Mouse (Mus musculus): ENCODE measurements around the gene Aldoc.

Aldoc gene

DNA sequence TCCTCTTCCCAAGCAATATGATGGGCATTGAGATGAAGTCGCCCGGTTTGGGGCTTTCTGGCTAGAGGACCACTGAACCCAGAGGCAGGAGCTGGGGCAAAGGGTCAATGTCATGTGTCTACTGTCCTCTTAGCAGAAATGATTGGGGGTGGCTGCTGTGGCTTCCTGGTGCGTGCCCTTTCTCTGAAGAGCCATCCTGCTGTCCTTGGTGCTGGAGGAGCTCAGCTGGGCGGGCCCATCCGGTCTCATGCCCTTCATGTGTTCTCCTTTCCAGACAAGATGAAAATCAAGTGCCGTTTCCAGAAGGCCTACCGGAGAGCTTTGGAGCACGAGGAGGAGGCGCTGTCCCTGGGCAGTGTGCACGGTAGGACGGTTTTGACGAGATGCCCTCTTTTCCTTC, 9.9 kb downstream of the Aldoc start:
- no peak for DNase-seq (ENCODE audit: low spot score in 2 of 2)

DNA sequence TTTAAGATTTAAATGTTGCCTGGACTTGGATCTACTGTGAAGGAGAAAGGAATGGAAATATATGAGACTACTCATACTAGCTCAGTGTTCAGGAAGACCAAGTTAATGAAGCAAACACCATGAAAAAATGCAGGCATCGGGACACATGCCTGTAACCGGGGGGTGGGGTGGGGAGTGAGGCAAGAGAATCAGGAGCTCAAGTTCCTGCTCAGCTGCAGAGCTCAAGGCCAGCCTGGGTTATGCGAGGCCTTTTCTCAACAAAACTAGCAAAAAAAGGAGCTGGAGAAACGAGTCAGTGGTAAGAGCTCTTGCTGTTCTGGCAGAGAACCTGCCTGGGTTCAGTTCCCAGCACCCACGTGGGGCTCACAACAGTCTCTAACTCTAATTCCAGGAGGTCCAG, 11.2 kb downstream of the Aldoc start:
- no peak for DNase-seq (ENCODE audit: low spot score in 2 of 2)

DNA sequence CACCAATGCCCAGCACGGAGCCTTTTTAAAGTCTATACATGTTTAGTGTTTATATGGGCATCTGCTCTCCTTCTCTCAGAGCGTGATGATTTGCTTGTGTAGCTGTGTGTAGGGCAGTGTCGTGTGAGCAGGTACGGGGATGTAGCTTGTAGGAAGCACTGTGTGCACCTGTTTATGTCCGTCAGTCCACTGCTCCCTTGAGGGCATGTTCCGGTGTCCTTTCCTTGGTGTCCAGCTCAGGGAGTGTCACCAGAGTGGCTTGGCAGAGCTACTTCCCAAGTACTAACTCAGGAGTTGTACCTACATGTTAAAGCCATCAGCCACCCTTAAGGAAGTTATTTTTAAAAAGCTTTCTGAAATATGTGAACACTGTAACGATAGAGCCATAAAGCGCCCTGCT, 14.3 kb downstream of the Aldoc start:
- DNase-seq (ENCODE audit: low spot score in 2 of 2), result no peak

DNA sequence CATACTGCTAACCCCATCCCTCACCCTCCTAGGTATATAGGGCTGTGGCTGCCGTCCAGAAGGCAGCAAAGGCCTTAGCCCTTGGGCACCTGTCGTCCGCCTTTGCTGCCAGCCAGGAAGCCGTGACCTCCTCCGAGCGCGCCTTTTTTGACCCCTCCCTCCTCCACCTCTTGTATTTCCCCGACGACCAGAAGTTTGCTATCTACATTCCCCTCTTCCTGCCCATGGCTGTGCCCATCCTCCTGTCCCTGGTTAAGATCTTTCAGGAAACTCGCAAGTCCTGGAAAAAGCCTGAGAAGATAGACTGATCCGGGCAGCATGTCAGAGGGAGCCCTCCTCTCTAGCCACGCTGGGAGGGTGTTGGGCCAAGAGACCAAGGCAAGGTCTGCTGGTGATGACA, 18.9 kb downstream of the Aldoc start:
- DNase-seq (ENCODE audit: low spot score in 2 of 2), result no peak

DNA sequence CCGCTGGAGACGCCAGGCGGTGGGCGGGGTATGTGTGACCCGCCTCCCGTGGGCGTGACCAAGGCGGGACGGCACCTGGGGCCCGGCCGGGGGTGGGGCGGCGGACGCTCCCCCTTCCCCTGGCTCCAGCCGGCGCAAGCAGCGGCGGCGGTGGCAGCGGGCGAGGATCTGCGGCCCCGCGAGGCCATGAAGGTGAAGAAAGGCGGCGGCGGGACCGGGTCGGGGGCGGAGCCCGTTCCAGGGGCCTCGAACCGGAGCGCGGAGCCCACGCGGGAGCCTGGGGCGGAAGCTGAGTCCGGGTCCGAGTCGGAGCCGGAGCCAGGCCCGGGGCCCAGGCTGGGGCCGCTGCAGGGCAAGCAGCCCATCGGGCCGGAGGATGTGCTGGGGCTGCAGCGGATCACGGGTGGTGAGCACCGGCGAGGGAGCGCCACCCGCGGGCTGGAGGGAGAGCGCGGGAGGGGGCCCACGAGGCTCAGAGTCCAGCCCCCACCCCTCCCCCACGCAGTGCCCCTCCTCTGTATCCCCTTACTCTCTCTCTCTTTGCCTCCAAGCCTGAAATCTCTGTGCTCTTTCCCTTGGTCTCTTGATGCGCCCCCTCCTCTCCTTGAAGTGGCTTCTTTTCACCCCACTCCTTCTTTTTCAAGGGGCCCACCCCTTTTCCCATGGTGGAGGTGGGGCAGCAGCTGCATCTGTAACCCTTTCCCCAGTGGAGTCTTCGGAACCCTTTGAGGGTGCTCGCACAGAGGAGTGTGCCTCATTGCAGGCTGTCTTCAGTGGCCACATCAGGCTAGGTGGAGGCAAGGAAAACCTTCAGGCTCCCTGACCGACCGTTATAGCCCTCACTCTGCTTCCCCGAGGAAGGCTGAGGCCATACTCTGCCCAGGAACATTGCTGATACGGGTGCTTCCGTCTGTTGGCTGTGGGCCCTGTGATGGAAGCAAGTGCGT, 20.9 kb downstream of the Aldoc start, which contains the start of gene Unc119:
TSS of gene Unc119 (plus strand) at position 102 of the 947 bp plus-strand sequence.
- peak in 1 of 2 experiments; percentile 71 for DNase-seq (ENCODE audit: low spot score in 2 of 2)

DNA sequence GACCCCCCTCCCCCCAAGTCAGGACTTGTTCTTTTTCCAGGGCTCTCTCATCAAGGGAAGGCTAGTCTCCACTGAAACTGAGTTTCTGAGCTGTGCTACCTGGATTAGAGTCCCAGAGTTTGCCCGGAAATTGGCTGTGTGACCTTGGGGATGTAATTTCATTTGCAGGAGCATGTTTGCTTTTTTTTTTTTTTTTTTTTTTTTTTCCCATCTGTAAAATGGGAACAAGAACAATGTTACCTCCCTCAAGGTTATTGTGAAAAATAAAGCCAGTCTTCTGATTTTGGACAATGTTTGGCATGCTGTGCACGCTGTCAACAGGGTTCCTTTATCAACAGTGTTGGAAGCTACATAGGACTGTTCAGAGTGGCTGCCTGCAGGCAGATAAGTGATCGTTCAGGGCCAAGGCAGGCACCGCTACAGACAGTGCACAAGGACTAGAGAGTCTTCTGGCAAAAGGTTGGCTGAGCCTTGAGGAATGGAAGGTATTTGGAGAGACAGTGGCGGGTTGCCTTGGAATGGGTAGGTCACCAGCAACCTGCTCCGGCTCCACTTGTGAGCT, 21.6 kb downstream of the Aldoc start:
- DNase-seq (ENCODE audit: low spot score in 2 of 2), result no peak

DNA sequence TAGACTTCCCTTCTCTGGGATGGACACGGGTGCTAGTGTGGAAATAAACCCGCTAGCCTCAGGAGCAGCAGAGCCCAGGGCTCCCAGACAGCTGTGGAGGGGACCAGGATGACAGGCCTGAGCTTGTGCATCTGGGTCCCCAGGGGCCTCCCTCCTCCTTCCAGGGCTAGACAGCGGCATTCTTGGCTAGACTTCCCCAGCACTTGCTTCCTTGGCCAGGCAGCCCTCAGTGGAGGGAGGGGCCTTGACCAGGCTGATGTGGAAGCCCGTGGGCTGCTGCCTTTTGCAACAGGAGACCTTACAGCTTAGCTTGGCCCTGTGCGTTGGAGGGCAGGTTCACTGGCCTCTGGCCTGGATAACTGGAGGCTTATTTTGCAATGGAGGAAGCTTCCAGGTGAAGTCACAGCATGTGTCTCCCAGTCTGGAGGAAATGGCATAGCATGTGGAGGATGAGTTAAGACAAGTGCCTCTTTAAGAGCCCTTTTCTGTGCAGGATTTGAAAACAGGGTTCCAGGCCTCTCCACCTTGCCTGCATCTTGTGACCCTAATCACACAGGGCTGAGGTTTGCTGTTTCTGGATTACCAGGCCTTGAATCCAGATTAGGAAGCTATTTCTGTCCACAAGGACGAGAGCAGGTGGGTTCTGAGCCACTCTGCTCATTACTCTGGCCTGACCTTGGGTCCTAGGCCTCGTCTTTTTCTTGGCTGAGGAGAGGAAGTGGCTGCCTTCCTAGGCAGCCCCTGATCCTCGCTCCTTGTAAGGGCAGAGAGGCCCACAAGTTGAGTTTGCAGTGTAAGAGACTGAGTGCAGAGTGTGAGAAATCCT, 22.3 kb downstream of the Aldoc start:
- no peak for DNase-seq (ENCODE audit: low spot score in 2 of 2)

DNA sequence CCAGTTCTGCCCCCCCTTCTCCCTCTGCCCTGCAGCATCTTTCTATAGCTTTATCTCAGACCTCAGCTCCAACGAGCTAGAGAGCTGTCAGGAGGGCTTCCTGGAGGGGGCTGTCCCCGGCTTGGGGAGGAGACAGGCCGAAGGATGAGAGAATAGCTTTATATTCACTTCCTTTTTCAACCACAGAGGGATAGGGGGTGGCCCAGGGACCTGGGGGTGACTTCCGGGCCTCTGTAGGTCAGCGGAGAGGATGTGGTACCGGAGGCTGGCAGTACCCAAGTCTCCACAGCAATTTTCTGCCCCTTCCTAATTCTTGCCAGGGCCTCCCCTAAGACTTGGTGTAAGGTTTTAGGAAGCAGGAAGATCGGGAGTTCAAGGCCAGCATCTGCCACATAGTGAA, 23.0 kb downstream of the Aldoc start:
- no peak for DNase-seq (ENCODE audit: low spot score in 2 of 2)

DNA sequence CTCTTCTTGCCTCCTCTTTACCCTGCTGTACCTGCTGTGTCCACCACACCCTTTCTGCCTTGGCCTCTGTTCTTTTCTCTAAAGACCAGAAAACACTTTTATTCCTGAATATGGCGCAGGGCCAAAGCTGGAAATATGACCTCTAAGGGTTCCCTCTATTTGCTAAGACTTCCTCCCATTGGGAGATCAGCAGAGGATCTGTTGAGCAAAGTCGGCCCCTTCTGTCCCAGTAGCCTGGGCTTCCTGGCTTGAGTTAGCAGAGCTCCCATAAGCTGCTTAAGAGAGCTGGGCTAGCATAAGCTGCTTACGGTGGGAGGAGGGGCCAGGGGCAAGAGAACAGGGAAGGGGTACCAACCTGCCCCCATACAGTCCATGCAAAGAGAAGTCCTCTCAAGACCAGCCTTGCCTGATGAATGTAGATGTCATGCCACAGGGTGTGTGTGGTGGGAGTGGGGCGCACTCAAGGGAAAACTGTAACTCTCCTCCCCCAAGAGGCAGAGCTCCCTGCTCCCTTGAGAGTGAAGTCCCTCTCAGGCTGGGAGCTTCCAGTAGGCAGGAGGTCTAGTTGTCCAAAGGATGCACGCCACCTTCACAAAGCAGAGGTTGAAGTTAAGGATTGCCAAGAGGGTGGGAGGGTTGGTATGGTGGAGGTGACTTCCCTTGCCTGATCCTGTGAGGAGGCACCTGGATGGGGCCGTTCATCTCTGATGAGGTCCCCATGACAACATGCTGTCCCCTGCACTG, 23.7 kb downstream of the Aldoc start:
- no peak for DNase-seq (ENCODE audit: low spot score in 2 of 2)

DNA sequence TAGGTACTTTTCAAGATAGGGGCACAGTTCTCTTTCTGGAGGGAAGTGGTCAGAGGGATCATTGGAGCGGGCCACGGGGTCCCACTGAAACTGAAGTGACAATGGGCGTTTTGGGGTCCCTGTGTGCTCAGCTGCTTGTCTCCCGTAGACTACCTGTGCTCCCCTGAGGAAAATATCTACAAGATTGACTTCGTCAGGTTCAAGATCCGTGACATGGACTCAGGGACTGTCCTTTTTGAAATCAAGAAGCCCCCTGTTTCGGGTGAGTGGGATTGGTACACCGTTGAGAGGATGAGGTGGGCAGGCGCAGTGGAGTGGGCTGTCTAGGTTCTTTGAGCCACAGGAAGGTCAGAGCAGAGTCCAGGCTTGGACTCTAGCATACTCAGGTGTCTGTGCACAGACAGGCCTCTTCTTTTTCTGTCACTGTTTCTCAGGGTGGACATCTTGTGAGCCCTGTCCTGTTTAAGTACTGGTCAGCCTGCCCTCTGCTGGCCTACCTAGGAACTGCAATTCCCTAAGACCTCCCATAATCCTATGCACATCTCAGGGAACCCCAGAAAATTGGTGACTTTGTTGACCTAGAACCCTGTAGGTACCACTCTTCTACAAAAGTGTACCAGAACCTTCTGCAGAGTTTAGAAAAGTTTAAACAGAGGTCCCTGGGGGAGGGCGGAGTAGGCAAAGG, 24.4 kb downstream of the Aldoc start:
- peak in 1 of 2 experiments; percentile 46 for DNase-seq (ENCODE audit: low spot score in 2 of 2)

DNA sequence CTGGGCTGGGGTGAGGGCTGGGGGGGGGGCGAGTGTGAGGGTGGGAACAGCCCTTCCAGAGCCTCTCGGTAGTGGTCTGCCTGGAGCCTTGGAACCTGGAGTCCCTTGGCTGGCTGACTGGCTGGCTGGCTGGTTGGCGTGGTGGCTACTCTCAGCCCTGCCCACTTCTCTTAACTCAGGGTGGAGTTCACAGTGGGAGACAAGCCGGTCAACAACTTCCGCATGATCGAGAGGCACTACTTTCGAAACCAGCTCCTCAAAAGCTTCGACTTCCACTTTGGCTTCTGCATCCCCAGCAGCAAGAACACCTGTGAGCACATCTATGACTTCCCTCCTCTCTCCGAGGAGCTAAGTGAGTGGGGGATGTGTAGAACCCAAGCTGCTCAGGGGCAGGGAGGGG, 25.1 kb downstream of the Aldoc start:
- DNase-seq (ENCODE audit: low spot score in 2 of 2), result no peak

DNA sequence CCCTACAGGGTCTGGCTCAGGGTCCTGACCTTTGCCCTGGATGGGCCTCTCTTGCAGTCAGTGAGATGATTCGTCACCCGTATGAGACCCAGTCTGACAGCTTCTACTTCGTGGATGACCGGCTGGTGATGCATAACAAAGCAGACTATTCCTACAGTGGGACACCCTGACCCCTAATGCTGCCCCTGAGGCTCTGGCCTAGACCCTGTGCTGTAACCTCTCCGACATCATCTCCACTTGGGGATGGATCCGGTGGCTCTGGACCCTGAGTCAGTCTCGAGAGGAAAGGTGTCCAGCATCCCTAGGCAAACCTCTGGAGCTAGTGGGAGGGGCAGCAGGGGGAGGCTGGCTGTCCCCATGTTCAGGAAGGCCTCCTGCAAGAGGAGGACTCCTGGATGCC, 25.7 kb downstream of the Aldoc start:
- DNase-seq (ENCODE audit: low spot score in 2 of 2), result no peak

DNA sequence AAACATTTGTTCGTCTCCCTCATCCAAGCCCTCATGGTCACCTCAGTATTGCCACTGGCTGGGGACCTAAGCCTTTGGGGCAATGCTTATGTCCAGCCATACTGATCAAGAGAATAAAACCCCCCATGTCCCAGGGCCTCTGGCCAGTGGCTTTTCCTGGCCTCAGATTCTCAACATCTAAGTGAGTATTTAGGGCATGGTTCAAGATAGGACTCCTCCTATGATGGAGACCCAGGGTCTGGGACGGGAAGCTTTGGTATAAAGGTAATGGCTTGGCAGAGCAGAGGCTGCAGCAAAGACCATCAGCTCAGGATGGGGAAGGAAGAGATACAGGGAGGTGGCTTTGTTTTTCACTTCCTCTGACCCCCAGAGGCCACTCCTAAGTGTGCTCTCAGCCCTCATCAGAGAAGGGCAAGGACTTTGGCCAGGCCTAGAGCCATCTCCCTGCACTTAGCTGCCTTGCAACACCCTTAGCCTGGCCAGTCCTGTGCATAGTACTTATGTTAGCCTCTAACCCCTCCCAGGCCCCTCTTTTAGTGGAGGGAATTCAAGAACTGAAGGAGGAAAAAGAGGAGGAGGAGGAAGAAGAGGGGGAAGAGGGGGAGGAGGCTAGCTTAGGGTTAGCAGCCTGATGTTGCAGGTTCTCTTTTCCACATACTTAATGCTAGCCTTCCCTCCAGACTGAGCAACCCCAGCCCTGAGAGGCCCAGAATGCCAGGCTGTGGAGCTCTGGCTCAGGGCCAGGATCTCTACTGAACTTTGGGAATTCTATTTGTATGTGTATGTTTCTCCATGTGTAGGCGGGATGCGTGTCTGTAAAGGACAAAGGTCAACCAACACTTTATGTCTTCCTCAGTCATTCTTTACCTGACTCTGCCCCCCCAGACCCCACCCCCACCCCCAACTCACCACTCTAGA, 26.9 kb downstream of the Aldoc start:
- no peak for DNase-seq (ENCODE audit: low spot score in 2 of 2)

DNA sequence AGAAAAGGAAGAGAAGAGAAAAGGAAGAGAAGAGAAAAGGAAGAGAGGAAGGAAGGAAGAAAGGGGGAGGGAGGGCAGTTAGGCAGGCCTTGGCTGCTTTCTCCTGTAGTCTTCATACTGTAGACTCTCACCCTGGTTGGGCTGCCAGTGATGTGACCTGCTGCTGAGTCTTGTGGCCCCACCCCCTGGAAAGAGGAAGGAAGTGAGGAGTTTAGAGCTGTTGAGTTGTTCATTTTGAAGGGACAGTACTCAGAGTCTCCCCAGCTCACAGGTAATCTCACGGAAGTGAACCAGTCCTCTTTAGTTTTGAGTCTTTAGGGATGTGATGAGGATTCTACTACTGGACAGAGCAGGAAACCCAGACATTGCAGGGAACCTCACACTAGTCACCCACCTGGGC, 30.3 kb downstream of the Aldoc start:
- no peak for DNase-seq (ENCODE audit: low spot score in 2 of 2)

DNA sequence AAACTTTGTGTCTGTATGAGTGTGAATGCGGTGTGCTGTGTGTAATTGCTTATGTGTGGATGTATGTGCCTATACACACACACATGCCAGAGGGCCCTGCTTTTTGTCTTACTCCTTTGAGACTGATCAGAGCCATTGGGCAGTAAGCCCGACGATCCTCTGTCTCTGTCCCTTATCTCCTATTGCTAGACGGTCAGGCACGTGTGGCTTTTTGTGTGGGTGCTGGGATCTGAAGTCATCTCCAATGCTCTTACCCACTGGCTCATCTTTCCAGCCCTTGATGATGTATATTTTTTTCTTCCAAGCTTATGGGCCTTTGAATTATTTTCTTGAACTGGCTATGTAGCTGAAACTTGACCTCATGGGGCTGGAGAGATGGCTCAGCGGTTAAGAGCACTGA, 32.1 kb downstream of the Aldoc start:
- no peak for DNase-seq (ENCODE audit: low spot score in 2 of 2)

DNA sequence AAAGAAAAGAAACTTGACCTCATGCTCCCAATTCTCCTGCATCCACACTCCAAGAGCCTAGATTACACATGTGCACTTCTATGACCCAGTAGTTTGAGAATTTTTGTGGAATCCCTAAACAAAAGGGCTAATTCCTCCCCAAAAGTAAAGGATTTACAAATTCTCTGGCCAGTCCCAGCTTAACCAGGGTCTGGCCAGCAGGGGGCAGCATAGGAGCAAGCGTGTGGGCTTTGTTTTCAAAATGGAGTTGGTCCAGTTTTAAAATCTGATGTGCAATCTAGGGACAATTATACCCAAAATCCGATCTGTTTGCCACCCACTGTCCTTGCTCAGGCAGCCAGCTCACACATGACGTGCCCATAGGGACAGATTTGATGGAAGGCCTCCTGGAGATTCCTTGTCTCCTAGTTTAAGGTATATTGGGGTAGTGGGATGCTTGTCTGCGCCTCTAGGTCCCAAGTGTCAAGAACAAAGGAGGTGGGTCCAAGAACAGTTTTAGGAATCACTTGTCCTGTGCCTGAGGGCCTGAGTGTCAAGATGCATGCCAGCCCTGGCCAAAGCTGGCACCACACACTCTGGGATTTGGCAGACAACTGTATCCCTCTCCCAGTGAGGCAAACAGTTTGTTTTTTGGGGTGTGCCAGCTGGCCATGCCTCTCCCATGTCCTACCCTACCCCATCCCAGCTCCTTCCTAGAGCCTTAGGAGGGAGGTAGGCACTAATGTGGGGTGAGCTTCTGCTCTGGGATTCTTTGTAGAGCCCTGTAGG, 32.9 kb downstream of the Aldoc start:
- DNase-seq (ENCODE audit: low spot score in 2 of 2), result no peak

DNA sequence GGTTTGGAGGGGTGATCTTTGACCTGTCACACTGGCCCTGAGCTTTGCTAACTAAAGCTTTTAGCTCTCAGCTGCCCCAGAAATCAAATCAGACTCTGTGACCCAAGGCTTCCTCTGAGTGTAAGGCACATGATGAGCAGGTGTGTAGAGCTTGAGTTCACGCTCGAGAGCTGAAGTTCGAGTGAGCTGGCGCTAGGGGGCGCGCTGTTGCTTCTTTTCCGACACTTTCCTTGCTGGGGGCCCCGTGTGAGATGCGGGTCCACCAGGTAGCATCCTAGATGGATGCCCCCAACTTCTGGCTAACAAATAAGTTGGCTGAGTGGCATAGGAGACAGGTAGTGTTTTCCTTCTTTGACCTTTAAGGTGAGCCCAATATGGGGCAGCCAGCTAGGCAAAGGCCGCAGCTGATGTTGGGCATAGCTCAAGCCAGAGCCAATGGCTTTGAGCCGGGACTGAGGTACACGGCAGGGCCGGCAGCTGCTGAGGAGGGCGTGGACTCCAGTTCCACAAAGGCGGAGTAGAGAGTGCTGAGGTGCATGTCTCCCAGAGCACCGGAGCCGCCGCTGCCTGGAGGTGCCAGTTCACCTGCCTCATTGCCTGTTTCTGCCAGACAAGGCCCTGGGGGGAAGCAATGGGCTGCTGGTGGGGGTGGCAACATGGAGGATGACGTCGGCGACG, 35.7 kb downstream of the Aldoc start:
- no peak for DNase-seq (ENCODE audit: low spot score in 2 of 2)

DNA sequence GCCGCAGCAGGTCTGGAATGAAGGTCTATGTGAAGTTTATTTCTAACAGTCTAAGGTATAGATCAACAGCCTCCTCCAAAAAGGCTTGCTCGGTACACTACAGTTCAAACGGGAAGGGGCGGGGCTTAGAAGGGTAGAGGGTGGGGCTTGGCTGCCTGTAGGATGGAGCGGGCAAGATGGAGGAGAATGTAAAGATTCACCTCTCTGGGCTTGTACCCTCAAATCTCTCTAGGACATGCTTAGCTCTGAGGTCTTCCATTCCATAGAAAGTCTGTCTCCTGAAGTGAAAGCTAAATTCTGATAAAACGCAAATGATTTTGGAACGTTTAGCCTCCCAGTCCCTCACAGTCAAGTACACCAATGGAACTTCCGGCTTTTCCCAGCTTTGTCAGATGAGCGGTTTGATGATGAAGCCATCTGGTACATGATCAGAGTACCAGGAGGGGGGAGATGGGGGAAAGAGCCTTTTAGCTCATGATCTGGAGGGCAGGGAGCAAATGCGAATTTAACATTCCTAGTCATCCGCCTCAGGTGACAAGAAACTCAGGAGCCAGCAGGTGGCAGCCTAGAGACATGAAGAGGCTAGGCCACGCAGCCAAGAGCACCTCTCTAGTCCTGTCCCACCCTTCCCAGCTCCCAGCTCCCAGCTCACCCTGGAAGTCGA, 37.5 kb downstream of the Aldoc start:
- peak in 1 of 2 experiments; percentile 68 for DNase-seq (ENCODE audit: low spot score in 2 of 2)
